Mouse (Mus musculus) intestine, postnatal 0 days (tissue): ENCODE measurements at regions not wholly inside any gene's neighbourhood (a gene's known extent, or its start where the extent isn't known, plus 50 kb on each side); places are given as distances from the start of the nearest gene placed in this dataset.

Experiments used
- ATAC-seq: fragments of 200-750 bp; cut with Nextera tagmentation; 2 replicates; pipeline ENCODE4 v1.8.0; 2017; ENCODE audit warnings: mild to moderate bottlenecking, moderate TSS enrichment, moderate library complexity
- H3K27ac ChIP-seq: fragments of 300-500 bp; sonication (generic); 2 replicates; pipeline ENCODE4 v1.5.1; 2014; ENCODE audit warnings: mild to moderate bottlenecking, low read depth, low read length, moderate library complexity
- H3K27me3 ChIP-seq: fragments of 300-500 bp; sonication (generic); replicated peaks from 2 replicates; pipeline ENCODE4 v1.6.1; 2014; ENCODE audit warnings: low read length, mixed read lengths; ENCODE audit not compliant: control insufficient read depth, insufficient read depth
- H3K36me3 ChIP-seq: fragments of 300-500 bp; sonication (generic); 2 replicates; pipeline ENCODE4 v1.6.1; 2014; ENCODE audit warnings: mild to moderate bottlenecking, moderate library complexity; ENCODE audit not compliant: control insufficient read depth, insufficient read depth
- H3K4me1 ChIP-seq: fragments of 300-500 bp; sonication (generic); replicated peaks from 2 replicates; pipeline ENCODE4 v1.6.1; 2014; ENCODE audit warnings: antibody characterized with exemption, low read length, mixed read lengths; ENCODE audit not compliant: control insufficient read depth, insufficient read depth
- H3K4me2 ChIP-seq: fragments of 300-500 bp; sonication (generic); replicated peaks from 2 replicates; pipeline ENCODE4 v1.6.1; 2014; ENCODE audit warnings: low read depth, mild to moderate bottlenecking, moderate library complexity
- H3K4me3 ChIP-seq: fragments of 300-500 bp; sonication (generic); 2 replicates; pipeline ENCODE4 v1.5.1; 2014; ENCODE audit warnings: low read depth, low read length
- H3K9ac ChIP-seq: fragments of 300-500 bp; sonication (generic); 2 replicates; pipeline ENCODE4 v1.6.1; 2014; ENCODE audit warnings: mild to moderate bottlenecking, low read depth, low read length
- H3K9me3 ChIP-seq: fragments of 300-500 bp; sonication (generic); 2 replicates; pipeline ENCODE4 v1.6.1; 2016; ENCODE audit warnings: mixed run types; ENCODE audit not compliant: control insufficient read depth
- CTCF ChIP-seq: sonication (generic); IDR thresholded peaks from 2 replicates; pipeline ENCODE4 v1.5.1; 2016; ENCODE audit warnings: low read depth, mild to moderate bottlenecking, control low read depth, antibody characterized with exemption, moderate library complexity
- WGBS: fragments of 180-500 bp; shearing (Covaris S2); extraction: QIAGEN DNeasy Blood & Tissue Kit; methylation state at CpG from one replicate; pipeline ENCODE4 v1.1.7; 2014; 5-methylcytosine and 5-hydroxymethylcytosine counted together

DNA sequence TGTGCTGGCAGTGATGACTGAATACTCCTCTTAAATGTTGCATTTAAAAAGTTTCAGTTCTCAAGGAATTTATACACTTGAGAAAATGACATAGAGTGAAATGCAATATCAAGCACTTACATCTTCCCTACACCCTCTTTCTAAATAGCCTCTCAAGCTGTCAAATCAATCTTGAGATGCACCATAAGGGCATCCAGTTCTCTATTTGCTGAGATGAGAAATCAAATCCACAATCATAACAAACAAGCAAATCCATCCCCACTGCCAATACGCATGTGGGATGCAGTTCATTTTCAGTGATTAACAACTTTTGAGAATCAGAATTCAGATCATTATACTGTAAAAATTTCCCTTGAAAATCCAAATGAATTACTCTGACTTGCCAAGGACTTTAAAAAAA is 62.6 kb upstream of the Ift57 start:
- Histone ChIP-seq H3K4me3 (no peak overlapping the region), H3K4me1 (no peaks in the 10 kb centered on the region), H3K27me3 (no peaks in the 10 kb centered on the region), H3K9me3 (no peaks in the 10 kb centered on the region), H3K27ac (no peak overlapping the region), H3K36me3 (no peaks in the 10 kb centered on the region), H3K9ac (no peak overlapping the region), H3K4me2 (no peak overlapping the region)
- no peak for ATAC-seq
- WGBS = 83% methylated on average over 1 of the region's 1 CpGs
- no peak for TF ChIP-seq CTCF

DNA sequence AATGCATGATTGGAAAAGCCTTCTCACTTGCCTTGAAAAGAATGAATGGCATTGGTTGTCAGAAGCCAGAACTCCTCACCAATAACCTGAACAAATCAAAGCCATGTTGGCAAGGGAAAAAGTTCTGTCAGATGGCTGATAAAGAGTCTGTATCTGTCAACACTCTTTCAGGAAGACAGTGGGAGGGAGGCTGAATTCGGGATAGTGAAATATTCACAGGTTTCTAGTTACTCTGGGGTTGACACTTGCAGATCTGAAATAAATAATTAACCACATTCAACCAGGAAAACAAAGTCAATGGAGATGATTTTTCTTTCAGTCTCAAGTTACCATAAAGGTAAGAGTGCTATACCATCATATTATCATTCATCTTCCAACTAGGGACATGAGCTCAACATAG is 56.3 kb upstream of the Ift57 start:
- WGBS = 42% methylated on average over 1 of the region's 1 CpGs

DNA sequence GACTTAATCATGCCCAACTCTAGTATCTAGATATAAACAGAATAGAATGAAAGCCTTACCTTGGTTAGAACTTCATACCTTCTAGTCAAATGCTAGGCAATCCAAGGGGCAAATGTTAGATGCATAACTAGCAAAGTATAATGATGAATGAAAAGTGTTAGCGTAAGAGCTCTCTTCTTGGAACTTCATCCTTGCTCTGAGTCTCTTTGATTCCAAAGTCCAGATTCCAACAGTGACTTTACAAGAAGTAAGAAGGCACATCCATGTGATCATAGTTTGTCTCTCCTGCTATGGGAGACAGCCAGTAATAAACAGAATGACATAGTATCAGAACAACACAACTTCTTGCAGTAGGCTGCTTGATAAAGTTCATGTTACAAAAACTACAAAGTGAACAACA is 54.6 kb upstream of the Ift57 start:
- no peak for TF ChIP-seq CTCF
- no peak overlapping the region for H3K4me3 ChIP-seq
- H3K27me3 ChIP-seq = no peaks in the 10 kb centered on the region
- H3K4me2 ChIP-seq = no peak overlapping the region
- WGBS = 95% methylated on average over 1 of the region's 1 CpGs
- no peak overlapping the region for H3K27ac ChIP-seq
- H3K9ac ChIP-seq = no peak overlapping the region
- H3K9me3 ChIP-seq = no peaks in the 10 kb centered on the region
- no peaks in the 10 kb centered on the region for H3K4me1 ChIP-seq
- no peak for ATAC-seq
- H3K36me3 ChIP-seq = no peaks in the 10 kb centered on the region

More for the DNA sequence above, 56.3 kb upstream of the Ift57 start:
- no peak for ATAC-seq
- Histone ChIP-seq H3K4me3 (no peak overlapping the region), H3K27ac (no peak overlapping the region), H3K36me3 (no peaks in the 10 kb centered on the region), H3K27me3 (no peaks in the 10 kb centered on the region), H3K4me1 (no peaks in the 10 kb centered on the region), H3K9ac (no peak overlapping the region), H3K4me2 (no peak overlapping the region), H3K9me3 (no peaks in the 10 kb centered on the region)
- TF ChIP-seq CTCF = no peak

DNA sequence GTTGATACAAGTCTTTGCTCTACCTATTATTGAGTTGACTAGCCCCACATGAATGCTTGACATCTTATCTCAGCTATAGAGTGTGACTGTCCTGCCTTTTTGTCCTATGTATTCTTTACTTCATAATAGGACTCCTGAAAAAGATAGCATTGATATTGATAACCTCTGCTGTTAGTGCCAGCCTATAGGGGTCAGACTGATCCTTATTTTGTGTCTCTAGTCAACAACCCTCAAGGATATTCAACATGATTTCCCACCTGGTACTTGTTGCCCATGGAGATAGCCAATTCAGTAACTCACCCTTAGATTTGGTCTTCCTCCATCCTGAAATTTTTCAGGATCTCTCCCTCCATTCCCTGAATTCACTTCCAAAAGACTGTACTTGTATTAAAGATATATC is 52.6 kb upstream of the Ift57 start:
- Histone ChIP-seq H3K4me1 (no peaks in the 10 kb centered on the region), H3K4me2 (no peak overlapping the region), H3K27ac (no peak overlapping the region), H3K9ac (no peak overlapping the region), H3K4me3 (no peak overlapping the region), H3K9me3 (no peaks in the 10 kb centered on the region), H3K27me3 (no peaks in the 10 kb centered on the region), H3K36me3 (no peaks in the 10 kb centered on the region)
- TF ChIP-seq CTCF = no peak
- ATAC-seq = no peak
